Mouse (Mus musculus) liver, embryonic 14.5 days (tissue): ENCODE results near the gene Nhsl2.

ENCODE experiments used
- CTCF ChIP-seq: IDR thresholded peaks from 2 replicates; pipeline ENCODE4 v1.5.1; 2016; ENCODE audit warnings: antibody characterized with exemption, low read depth, control low read depth
- EP300 ChIP-seq: IDR thresholded peaks from 2 replicates; pipeline ENCODE4 v1.6.1; 2016; ENCODE audit warnings: antibody characterized with exemption, low read depth

GRCm38 (mm10) chrX:101976931-101977330, 127.7 kb downstream of the Nhsl2 start:
- TF ChIP-seq CTCF (no peak), EP300 (no peak)
